Mouse (Mus musculus) embryo, embryonic 11 days (tissue): ENCODE measurements at regions not wholly inside any gene's neighbourhood (a gene's known extent, or its start where the extent isn't known, plus 50 kb on each side); places are given as distances from the start of the nearest gene placed in this dataset.

Experiments used
- DNase-seq: peaks from one replicate; pipeline ENCODE4 v3.0.0-alpha.2; 2015

GRCm38 (mm10) chr6:147686927-147687326 lies 211.3 kb downstream of the Ccdc91 start:
- no peak for DNase-seq

DNA sequence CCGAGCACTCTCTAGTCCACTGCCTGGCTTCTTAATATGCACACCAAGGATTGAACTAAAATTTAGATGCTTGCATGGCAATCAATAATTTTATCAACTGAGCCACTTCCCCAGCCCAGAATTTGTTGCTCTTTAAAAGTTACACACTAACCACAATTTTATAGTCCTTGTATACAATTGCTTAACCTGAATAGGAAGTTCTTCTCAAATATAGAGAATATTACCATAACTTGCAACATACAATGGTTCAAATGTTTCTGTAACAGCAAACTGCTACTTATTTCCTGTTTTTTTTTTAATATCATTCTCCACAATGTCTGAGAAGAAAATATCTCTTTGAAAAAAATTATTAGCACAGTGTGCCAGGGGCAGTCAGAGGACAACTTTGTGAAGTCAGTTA lies 222.6 kb downstream of the Ccdc91 start:
- DNase-seq = no peak

DNA sequence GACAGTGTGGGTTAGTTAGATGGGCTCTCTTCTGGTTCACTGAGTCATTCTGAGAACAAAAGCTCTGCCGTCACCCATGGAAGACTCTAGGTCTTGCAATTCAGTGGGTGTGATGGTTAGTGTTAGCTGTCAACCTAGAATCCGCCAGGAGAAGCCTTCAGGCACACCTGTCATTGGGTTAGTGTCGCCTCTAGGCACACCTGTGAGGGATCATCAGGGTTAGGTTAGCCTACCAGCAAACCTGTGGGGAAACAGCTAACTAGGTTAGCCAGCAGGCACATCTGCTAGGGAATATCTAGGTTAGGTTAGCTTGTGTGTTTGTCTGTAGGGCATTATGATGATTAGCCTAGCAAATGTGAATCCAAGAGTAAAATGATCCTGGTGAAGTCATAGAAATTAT lies 223.8 kb downstream of the Ccdc91 start:
- DNase-seq = no peak

DNA sequence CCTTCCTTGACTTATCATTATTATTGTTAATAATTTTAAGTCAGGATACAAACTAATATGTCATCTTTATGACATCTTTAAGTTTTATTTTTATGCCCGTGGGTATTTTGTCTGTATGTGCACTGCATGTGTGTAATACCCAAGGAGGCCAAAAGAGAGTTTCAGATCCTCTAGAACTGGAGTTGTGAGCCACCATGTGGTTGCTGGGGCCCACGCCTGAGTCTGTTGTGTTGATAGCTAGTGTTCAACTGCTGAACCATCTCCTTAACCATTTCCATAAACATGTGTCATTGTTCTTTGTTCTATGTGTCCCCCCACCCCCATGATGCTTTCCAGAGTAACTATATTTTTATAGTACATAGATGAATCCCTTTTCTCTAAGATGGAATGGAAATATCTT lies 225.0 kb downstream of the Ccdc91 start:
- no peak for DNase-seq

- DNase-seq = no peak
Observed at GRCm38 (mm10) chr6:147701956-147702355, 226.3 kb downstream of the Ccdc91 start.

GRCm38 (mm10) chr6:147704297-147704696 lies 228.7 kb downstream of the Ccdc91 start:
- no peak for DNase-seq

- DNase-seq = no peak
Observed at GRCm38 (mm10) chr6:147705936-147706335, 230.3 kb downstream of the Ccdc91 start.

DNA sequence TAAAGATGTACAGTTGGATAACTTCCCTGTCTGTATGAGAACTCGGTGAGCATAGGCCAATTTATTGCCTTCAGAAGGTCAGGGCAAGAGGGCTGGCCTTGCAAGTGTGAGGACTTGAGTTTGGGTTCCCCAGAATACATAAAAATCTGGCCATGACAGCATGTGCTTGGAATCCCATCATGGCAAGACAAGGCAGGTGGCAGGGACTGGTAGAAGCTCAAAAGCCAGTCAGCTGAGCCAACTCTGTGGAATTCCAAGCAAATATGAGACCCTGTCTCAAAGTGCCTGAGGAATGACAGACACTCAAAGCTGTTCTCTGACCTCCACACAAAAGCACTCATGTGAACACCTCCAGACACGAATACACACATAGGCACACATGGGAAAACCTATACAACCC lies 231.1 kb downstream of the Ccdc91 start:
- no peak for DNase-seq

- DNase-seq = peak; percentile 40
Observed at GRCm38 (mm10) chr6:147718052-147718712, 242.6 kb downstream of the Ccdc91 start.

DNA sequence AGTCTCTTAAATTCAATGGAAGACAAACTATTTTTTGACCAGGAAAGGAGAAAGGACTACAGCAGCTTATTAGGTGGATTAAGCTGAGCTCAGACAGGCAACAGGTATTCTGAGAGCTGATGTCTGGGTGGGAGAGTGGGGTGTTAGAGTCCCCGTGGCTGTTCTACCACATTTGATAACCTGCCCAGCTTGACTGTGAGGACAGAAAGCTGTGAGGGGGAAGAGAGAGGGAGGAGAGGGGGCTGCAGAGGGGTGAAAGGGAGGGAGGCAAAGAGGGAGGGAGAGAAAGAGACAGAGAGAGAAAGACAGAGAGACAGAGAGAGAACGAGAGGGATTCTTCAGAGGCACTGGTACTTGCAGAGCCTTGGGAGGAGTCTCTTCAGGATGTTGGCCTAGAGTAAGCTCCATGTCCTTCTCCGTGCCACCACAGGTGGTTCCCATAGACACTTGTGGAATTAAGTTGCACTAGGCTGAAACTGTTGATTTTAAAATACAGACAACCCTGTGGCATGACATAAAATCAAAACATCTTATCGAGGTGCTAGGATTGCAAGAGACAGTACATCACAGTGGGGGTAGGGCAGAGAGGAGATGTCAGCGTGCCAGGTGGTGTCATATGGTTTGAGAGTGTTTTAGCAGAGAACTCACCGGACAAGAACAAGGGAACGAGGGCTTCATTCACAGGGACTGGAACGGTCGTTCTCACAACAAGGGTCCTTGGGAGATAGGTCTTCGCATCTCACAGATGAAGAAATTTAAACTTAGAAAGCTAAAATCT lies 243.3 kb downstream of the Ccdc91 start:
- no peak for DNase-seq

DNA sequence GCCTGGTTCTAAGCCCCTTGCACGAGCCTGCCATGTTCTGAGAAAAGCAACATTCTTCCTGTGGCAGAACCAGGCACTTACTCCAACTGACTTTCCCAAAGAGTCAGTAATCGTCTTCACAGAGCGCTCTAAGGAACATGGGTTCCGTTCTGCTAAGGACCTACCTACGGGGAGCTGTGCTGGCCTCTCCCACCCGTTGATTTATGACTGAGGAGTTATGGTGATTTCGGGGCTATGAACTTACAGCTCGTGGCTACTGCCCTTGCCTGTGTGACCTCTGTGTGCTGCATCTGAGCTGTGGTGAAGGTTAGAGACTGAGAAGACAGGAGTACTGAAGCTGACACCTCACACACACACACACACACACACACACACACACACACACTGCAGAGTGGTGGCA lies 243.9 kb downstream of the Ccdc91 start:
- DNase-seq = no peak

DNA sequence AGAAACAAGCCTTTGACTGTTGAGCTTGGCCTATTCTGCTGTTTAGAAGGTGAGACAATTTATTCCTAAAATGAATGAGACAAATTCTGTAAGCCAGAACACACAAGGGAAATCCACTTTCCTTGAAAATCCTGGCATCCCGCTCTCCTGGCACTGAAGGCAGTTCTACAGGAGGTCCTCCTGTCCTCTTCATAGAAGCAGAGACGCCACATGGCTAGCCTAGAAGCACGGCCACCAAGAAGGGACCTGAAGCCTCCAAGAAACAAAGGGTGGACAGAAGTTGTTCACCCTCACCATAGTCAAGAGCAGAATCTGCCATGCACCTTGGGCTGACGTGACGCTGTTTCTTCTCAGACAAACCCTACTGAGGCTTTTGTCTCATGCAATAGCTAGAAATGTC lies 247.7 kb downstream of the Ccdc91 start:
- no peak for DNase-seq

GRCm38 (mm10) chr6:147726987-147727386 lies 251.4 kb downstream of the Ccdc91 start:
- no peak for DNase-seq

- DNase-seq = no peak
Observed at GRCm38 (mm10) chr6:147727644-147728533, 252.3 kb downstream of the Ccdc91 start.

DNA sequence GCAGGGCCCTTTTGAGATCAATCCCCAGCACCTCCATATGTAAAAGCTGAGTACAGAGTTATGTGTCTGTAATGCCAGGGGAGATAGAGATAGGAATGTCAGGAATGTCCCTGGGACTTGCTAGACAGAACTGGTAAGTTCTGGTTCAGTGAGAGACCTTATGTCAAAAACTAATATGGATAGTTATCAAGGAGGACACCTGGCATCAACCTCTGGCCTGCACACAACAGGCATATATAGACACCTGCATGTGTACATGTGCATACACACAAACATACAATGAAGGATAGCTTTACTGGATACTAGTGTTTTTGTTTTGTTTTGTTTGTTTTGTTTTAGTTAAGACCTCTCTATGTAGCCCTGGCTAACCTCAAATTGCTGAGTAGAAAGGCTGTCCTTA lies 254.1 kb downstream of the Ccdc91 start:
- no peak for DNase-seq

DNA sequence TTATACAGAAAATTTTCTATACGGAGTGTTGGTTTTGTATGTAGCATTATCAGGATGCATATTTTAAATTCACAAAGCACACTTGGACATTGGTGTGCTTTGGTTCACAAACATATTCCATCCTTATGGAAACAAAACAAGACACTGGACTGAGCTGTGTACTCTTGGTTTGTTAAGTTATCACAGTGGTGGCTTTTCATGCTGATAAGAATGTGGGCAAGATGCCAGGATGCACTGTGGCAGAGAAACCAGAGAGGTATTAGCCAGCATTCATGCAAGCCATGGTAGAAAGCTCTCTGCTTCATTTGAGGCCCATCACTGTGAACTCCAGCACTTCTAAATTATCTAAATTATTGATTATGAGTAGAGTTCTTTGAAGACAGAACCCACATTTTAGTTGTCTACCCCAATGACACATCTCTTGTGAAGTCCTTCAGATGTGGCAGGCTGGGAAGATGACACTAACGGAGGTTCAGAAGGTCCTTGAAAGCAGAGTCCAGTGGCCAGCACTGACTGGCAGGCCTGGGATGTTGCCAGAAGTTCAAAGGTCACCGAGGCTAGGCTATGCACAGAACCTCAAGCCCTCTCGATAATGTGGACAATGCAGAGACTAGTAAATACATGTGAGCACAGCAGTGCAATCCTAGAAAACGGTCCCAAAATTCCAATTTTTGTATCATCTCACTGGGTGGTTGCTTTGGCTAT lies 263.1 kb downstream of the Ccdc91 start:
- DNase-seq = no peak

- DNase-seq = no peak
Observed at GRCm38 (mm10) chr6:147741446-147741845, 265.8 kb downstream of the Ccdc91 start.

GRCm38 (mm10) chr6:147744081-147744480 lies 268.5 kb downstream of the Ccdc91 start:
- no peak for DNase-seq

DNA sequence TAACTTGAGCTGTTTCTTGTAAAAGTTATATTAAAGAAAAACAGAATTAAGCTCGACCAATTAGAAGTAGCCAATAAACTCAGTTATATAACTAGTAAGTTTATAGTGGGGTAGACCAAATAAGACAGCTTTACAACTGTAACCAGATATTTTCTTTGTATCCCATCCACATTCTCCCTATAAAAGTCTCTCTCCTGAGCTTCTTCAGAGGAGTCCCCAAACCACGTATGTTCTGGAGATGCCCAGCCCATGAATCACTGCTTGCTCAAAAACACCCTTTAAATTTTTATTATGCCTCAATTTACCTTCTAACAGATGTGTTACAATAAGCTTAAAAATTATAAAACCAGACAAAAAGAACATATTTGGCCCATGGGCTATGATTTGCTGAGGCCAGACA lies 270.1 kb downstream of the Ccdc91 start:
- DNase-seq = no peak

- DNase-seq = no peak
Observed at GRCm38 (mm10) chr6:147747945-147748344, 272.3 kb downstream of the Ccdc91 start.

GRCm38 (mm10) chr6:147752301-147752700 lies 276.7 kb downstream of the Ccdc91 start:
- no peak for DNase-seq

DNA sequence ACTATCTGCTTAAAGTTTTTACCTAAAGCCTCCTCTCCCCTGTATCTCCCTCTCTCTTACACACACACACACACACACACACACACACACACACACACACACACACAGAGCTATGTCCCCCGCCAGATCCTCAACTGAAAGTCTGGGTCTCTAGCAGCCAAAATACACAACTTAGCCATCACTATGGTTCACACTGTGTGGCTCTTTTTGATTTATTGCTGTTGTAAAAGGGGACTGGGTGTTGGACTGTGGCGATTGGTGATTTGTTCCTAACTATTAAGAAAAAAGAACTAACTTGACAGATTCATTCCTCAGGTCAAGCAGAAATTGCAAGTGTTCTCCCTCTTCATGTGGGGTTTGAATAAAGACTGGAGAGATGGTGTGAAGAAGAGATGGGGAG lies 278.2 kb downstream of the Ccdc91 start:
- no peak for DNase-seq
